Mouse (Mus musculus) frontal cortex, postnatal 10 days (tissue): ENCODE measurements at regions not wholly inside any gene's neighbourhood (a gene's known extent, or its start where the extent isn't known, plus 50 kb on each side); places are given as distances from the start of the nearest gene placed in this dataset.

Experiments
- DNase-seq, 2 experiments: peaks; one replicate each; pipeline ENCODE4 v3.0.0; 2022; ENCODE audit warnings: low spot score in 2 of 2, mixed read lengths in 1 of 2

- DNase-seq = no peak
These were observed 418.6 kb downstream of the Med13l start for GRCm38 (mm10) chr5:118978921-118979630.

GRCm38 (mm10) chr5:118981046-118981445 is 420.6 kb downstream of the Med13l start:
- DNase-seq = peak in 1 of 2 experiments; percentile 8

GRCm38 (mm10) chr5:118984251-118984650 is 423.8 kb downstream of the Med13l start:
- no peak for DNase-seq

GRCm38 (mm10) chr5:118984797-118985408 is 424.4 kb downstream of the Med13l start:
- no peak for DNase-seq

- DNase-seq = no peak
These were observed 427.0 kb downstream of the Med13l start for GRCm38 (mm10) chr5:118987376-118988000.

GRCm38 (mm10) chr5:118999124-118999523 is 438.6 kb downstream of the Med13l start:
- DNase-seq = no peak

GRCm38 (mm10) chr5:119005825-119006471 is 445.5 kb downstream of the Med13l start:
- no peak for DNase-seq

- DNase-seq = no peak
These were observed 449.6 kb downstream of the Med13l start for GRCm38 (mm10) chr5:119010048-119010447.

- DNase-seq = no peak
These were observed 454.7 kb downstream of the Med13l start for GRCm38 (mm10) chr5:119015181-119015580.

GRCm38 (mm10) chr5:119015606-119016255 is 455.3 kb downstream of the Med13l start:
- DNase-seq = no peak

- DNase-seq = no peak
These were observed 455.9 kb downstream of the Med13l start for GRCm38 (mm10) chr5:119016420-119016819.

GRCm38 (mm10) chr5:119023947-119024346 is 463.5 kb downstream of the Med13l start:
- no peak for DNase-seq

- DNase-seq = no peak
These were observed 471.6 kb downstream of the Med13l start for GRCm38 (mm10) chr5:119032051-119032450.

GRCm38 (mm10) chr5:119044548-119044947 is 484.1 kb downstream of the Med13l start:
- DNase-seq = no peak

- no peak for DNase-seq
These were observed 487.1 kb downstream of the Med13l start for GRCm38 (mm10) chr5:119047581-119047980.

- DNase-seq = no peak
These were observed 492.0 kb downstream of the Med13l start for GRCm38 (mm10) chr5:119052354-119052996.

GRCm38 (mm10) chr5:119053738-119054137 is 493.3 kb downstream of the Med13l start:
- no peak for DNase-seq

GRCm38 (mm10) chr5:119054393-119054792 is 493.9 kb downstream of the Med13l start:
- DNase-seq = no peak

- peak in 1 of 2 experiments; percentile 14 for DNase-seq
These were observed 495.0 kb downstream of the Med13l start for GRCm38 (mm10) chr5:119055430-119055829.

GRCm38 (mm10) chr5:119057813-119058212 is 497.3 kb downstream of the Med13l start:
- DNase-seq = no peak

GRCm38 (mm10) chr5:119058231-119058851 is 497.9 kb downstream of the Med13l start:
- no peak for DNase-seq
